Mouse (Mus musculus) lung, postnatal 0 days (tissue): ENCODE data around the gene F12.

ENCODE experiments used
- CTCF ChIP-seq: IDR thresholded peaks from 2 replicates; pipeline ENCODE4 v1.5.1; 2016; ENCODE audit warnings: antibody characterized with exemption, mild to moderate bottlenecking
- EP300 ChIP-seq: IDR thresholded peaks from 2 replicates; pipeline ENCODE4 v1.6.1; 2016; ENCODE audit warnings: antibody characterized with exemption, mild to moderate bottlenecking, control low read depth

DNA sequence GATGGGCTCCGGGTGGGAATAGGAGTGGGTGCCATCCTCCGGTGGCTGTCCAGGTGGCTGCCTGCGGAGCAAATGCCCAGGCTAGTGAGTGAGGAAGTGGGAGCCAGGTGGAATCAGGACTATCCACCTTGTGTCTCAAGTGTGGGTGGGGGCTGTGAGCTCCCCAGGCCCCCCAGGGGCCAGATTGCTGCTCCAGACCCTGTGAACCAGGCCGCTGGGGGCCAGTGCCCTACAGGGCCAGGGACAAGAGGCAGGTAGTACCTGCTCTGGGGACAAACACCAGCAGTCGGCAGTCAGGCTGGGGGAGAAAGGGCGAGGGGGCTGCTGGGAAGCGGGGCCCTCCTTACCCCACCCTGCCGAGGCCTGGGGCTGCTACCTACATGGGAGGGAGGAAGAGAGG is 49.7 kb upstream of the F12 start:
- TF ChIP-seq CTCF (no peak), EP300 (no peak)
